Mouse (Mus musculus) embryonic facial prominence, embryonic 10.5 days (tissue): ENCODE data around the gene Eif4ebp2. TPM values are rescaled to one million over a fixed set of nuclear protein-coding genes. Genes with fewer than 3 reads are reported as not detected.
A peak's percentile ranks its signal among the peaks of the same experiment; 100 is the strongest.

Experiments
- DNase-seq: peaks from one replicate; pipeline ENCODE4 v3.0.0-alpha.2; 2017; ENCODE audit warnings: low spot score
- H3K27ac ChIP-seq: fragments of 300-500 bp; sonication (generic); replicated peaks from 2 replicates; pipeline ENCODE4 v1.5.1; 2016; ENCODE audit warnings: mild to moderate bottlenecking
- H3K27me3 ChIP-seq: fragments of 300-500 bp; sonication (generic); replicated peaks from 2 replicates; pipeline ENCODE4 v1.6.1; 2016; ENCODE audit warnings: low read depth, mild to moderate bottlenecking; ENCODE audit not compliant: poor library complexity, severe bottlenecking
- H3K36me3 ChIP-seq: fragments of 300-500 bp; sonication (generic); replicated peaks from 2 replicates; pipeline ENCODE4 v1.6.1; 2016; ENCODE audit warnings: mild to moderate bottlenecking, moderate library complexity
- H3K4me1 ChIP-seq: fragments of 300-500 bp; sonication (generic); 2 replicates; pipeline ENCODE4 v1.6.1; 2016
- H3K4me3 ChIP-seq: fragments of 300-500 bp; sonication (generic); 2 replicates; pipeline ENCODE4 v1.5.1; 2016; ENCODE audit warnings: mild to moderate bottlenecking, moderate library complexity
- H3K9me3 ChIP-seq: fragments of 300-500 bp; sonication (generic); 2 replicates; pipeline ENCODE4 v1.6.1; 2016; ENCODE audit warnings: mild to moderate bottlenecking
- whole genome bisulfite sequencing: fragments of 180-500 bp; shearing (Covaris S2); methylation state at CpG from one replicate; pipeline ENCODE4 v1.1.7; 2016; 5-methylcytosine and 5-hydroxymethylcytosine counted together
- polyA plus RNA-seq: library from polyadenylated mRNA; unstranded; fragments of >200 nt; fragmentation: Nextera tagmentation; extraction: Ambion mirVana; gene quantifications from 2 replicates; pipeline ENCODE4 v1.2.1, GENCODE M21; 2016

Eif4ebp2 gene
- polyA plus RNA-seq, 1 experiment from 2014 or later, result 80.9 TPM

GRCm38 (mm10) chr10:61480488-61480887, 28.0 kb upstream of the Eif4ebp2 start:
- no peak overlapping the region for H3K4me3 ChIP-seq

GRCm38 (mm10) chr10:61479927-61480326, 27.5 kb upstream of the Eif4ebp2 start:
- Histone ChIP-seq H3K36me3 (no peaks in the 10 kb centered on the region), H3K9me3 (no peaks in the 10 kb centered on the region), H3K4me3 (no peak overlapping the region), H3K4me1 (peaks cover 22% of the 10 kb centered on the region), H3K27me3 (peaks cover 19% of the 10 kb centered on the region), H3K27ac (no peak overlapping the region)
- no peak for DNase-seq
- WGBS, result 91% methylated on average over 4 of the region's 4 CpGs

More at GRCm38 (mm10) chr10:61480488-61480887, 28.0 kb upstream of the Eif4ebp2 start:
- no peaks in the 10 kb centered on the region for H3K36me3 ChIP-seq
- peaks cover 19% of the 10 kb centered on the region for H3K4me1 ChIP-seq
- H3K9me3 ChIP-seq, result no peaks in the 10 kb centered on the region
- 78% methylated on average over 1 of the region's 1 CpGs for WGBS
- H3K27me3 ChIP-seq, result peaks cover 19% of the 10 kb centered on the region
- no peak overlapping the region for H3K27ac ChIP-seq
- no peak for DNase-seq

- Histone ChIP-seq H3K27ac (no peak overlapping the region), H3K4me1 (peaks cover 26% of the 10 kb centered on the region), H3K27me3 (peaks cover 19% of the 10 kb centered on the region), H3K4me3 (no peak overlapping the region), H3K9me3 (no peaks in the 10 kb centered on the region), H3K36me3 (no peaks in the 10 kb centered on the region)
- DNase-seq, result no peak
- WGBS, result 90% methylated on average over 10 of the region's 10 CpGs
These were observed 27.0 kb upstream of the Eif4ebp2 start for GRCm38 (mm10) chr10:61479461-61479860.

- H3K4me3 ChIP-seq, result peak overlapping the region; percentile 85
- no peak for DNase-seq
- H3K36me3 ChIP-seq, result no peaks in the 10 kb centered on the region
- WGBS, result 1% methylated on average over 15 of the region's 15 CpGs
- H3K4me1 ChIP-seq, result peaks cover 24% of the 10 kb centered on the region
- H3K27ac ChIP-seq, result peak overlapping the region; percentile 94
- H3K27me3 ChIP-seq, result peaks cover 19% of the 10 kb centered on the region
- no peaks in the 10 kb centered on the region for H3K9me3 ChIP-seq
These were observed 24.1 kb upstream of the Eif4ebp2 start for GRCm38 (mm10) chr10:61476440-61477165.

- WGBS, result under 1% methylated on average over 70 of the region's 70 CpGs
- Histone ChIP-seq H3K9me3 (no peaks in the 10 kb centered on the region), H3K4me3 (peak within 1 kb of the TSS; percentile 85), H3K27ac (peak within 1 kb of the TSS; percentile 94), H3K36me3 (no peaks in the 10 kb centered on the region), H3K4me1 (peaks cover 24% of the 10 kb centered on the region), H3K27me3 (peaks cover 19% of the 10 kb centered on the region)
- DNase-seq, result peak; percentile 98
These were observed 23.4 kb upstream of the Eif4ebp2 start, which contains the start of gene Lrrc20 for GRCm38 (mm10) chr10:61475594-61476439. TSS of gene Lrrc20 (plus strand) at chr10:61475801.

GRCm38 (mm10) chr10:61474344-61474743, 21.9 kb upstream of the Eif4ebp2 start:
- no peak for DNase-seq
- Histone ChIP-seq H3K27ac (no peak overlapping the region), H3K36me3 (no peaks in the 10 kb centered on the region), H3K4me1 (peaks cover 24% of the 10 kb centered on the region), H3K4me3 (peak overlapping the region; percentile 85; the same call in 1 of the 2 replicates), H3K9me3 (no peaks in the 10 kb centered on the region), H3K27me3 (peaks cover 19% of the 10 kb centered on the region)
- WGBS, result 76% methylated on average over 1 of the region's 1 CpGs

GRCm38 (mm10) chr10:61473640-61474039, 21.2 kb upstream of the Eif4ebp2 start:
- DNase-seq, result no peak
- WGBS, result 81% methylated on average over 3 of the region's 3 CpGs

GRCm38 (mm10) chr10:61468900-61469299, 16.4 kb upstream of the Eif4ebp2 start:
- DNase-seq, result no peak
- no peak overlapping the region for H3K4me3 ChIP-seq
- H3K36me3 ChIP-seq, result no peaks in the 10 kb centered on the region
- H3K27ac ChIP-seq, result no peak overlapping the region
- no peaks in the 10 kb centered on the region for H3K27me3 ChIP-seq
- 66% methylated on average over 7 of the region's 7 CpGs for WGBS
- H3K9me3 ChIP-seq, result no peaks in the 10 kb centered on the region
- H3K4me1 ChIP-seq, result no peaks in the 10 kb centered on the region; the same call in 1 of the 2 replicates

More at GRCm38 (mm10) chr10:61473640-61474039, 21.2 kb upstream of the Eif4ebp2 start:
- H3K4me1 ChIP-seq, result peaks cover 24% of the 10 kb centered on the region
- no peak overlapping the region for H3K27ac ChIP-seq
- H3K36me3 ChIP-seq, result no peaks in the 10 kb centered on the region
- peaks cover 19% of the 10 kb centered on the region for H3K27me3 ChIP-seq
- H3K4me3 ChIP-seq, result no peak overlapping the region
- H3K9me3 ChIP-seq, result no peaks in the 10 kb centered on the region

- Histone ChIP-seq H3K36me3 (no peaks in the 10 kb centered on the region), H3K27ac (no peak overlapping the region), H3K27me3 (no peaks in the 10 kb centered on the region), H3K9me3 (no peaks in the 10 kb centered on the region), H3K4me3 (no peak overlapping the region), H3K4me1 (peaks cover 2% of the 10 kb centered on the region; the same call in 1 of the 2 replicates)
- peak; percentile 61 for DNase-seq
- 29% methylated on average over 5 of the region's 5 CpGs for WGBS
These were observed 14.4 kb upstream of the Eif4ebp2 start for GRCm38 (mm10) chr10:61466873-61467272.

- Histone ChIP-seq H3K4me1 (peaks cover 3% of the 10 kb centered on the region; the same call in 1 of the 2 replicates), H3K9me3 (no peaks in the 10 kb centered on the region), H3K27me3 (no peaks in the 10 kb centered on the region), H3K27ac (no peak overlapping the region), H3K36me3 (no peaks in the 10 kb centered on the region), H3K4me3 (no peak overlapping the region)
- DNase-seq, result no peak
- 72% methylated on average over 8 of the region's 8 CpGs for WGBS
These were observed 13.8 kb upstream of the Eif4ebp2 start for GRCm38 (mm10) chr10:61466242-61466641.

- Histone ChIP-seq H3K27me3 (no peaks in the 10 kb centered on the region), H3K4me1 (peaks cover 3% of the 10 kb centered on the region; the same call in 1 of the 2 replicates), H3K36me3 (no peaks in the 10 kb centered on the region), H3K27ac (no peak overlapping the region), H3K4me3 (no peak overlapping the region), H3K9me3 (no peaks in the 10 kb centered on the region)
- DNase-seq, result no peak
- WGBS, result 85% methylated on average over 4 of the region's 4 CpGs
These were observed 12.5 kb upstream of the Eif4ebp2 start for GRCm38 (mm10) chr10:61465009-61465408.

GRCm38 (mm10) chr10:61457182-61457581, 4.7 kb upstream of the Eif4ebp2 start:
- no peak for DNase-seq
- Histone ChIP-seq H3K27me3 (no peaks in the 10 kb centered on the region), H3K4me3 (no peak overlapping the region), H3K4me1 (0 out of 2 replicates have a peak, but pooled peaks cover 3% of the 10 kb centered on the region), H3K27ac (no peak overlapping the region), H3K9me3 (no peaks in the 10 kb centered on the region), H3K36me3 (no peaks in the 10 kb centered on the region)
- WGBS, result 71% methylated on average over 3 of the region's 3 CpGs
